Mouse (Mus musculus): ENCODE results near the gene Igf2. TPM values are rescaled to one million over a fixed set of nuclear protein-coding genes. Genes with fewer than 3 reads are reported as not detected.

Gene Igf2
- polyA plus RNA-seq, 2 experiments = 1,504 to 4,240 TPM

DNA sequence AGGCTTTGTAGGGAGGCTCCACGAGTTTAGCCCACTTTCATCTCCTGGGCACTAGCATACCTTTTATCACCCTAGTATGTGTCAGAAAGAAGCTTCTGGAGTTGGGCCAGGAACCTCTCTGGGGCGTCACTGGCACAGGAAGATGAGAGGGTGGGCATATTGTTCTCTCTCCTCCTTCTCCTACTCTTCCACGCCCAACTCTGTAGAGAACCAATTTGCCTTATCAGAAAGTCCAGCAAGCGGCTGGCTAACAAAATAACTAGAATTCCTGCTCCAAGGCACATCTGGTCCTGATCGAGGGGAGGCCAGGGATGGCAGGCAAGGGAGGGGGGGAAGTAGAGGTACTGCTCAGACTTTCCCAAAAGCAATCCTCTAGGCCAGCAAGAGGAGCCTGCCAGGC, 21.6 kb downstream of the Igf2 start:
- no peaks in the 10 kb centered on the region for H3K36me3 ChIP-seq (ENCODE audit: control insufficient read depth, insufficient read depth, low read length)
- no peaks in the 10 kb centered on the region for H3K9me3 ChIP-seq (ENCODE audit: control insufficient read depth, low read length)
- no peaks in the 10 kb centered on the region for H3K27me3 ChIP-seq (ENCODE audit: control insufficient read depth, insufficient read depth, low read length)
- DNase-seq (ENCODE audit: low spot score) (no peak), ATAC-seq (ENCODE audit: low FRiP score, low read depth) (no peak; the same call in 1 of the 2 replicates)
- no peak overlapping the region for H3K4me3 ChIP-seq (replicated peaks; ENCODE audit: low read length)
- H3K4me2 ChIP-seq (replicated peaks; ENCODE audit: low read depth, low read length, severe bottlenecking) = no peak overlapping the region
- peaks cover 11% of the 10 kb centered on the region; the same call in 1 of the 2 replicates for H3K4me1 ChIP-seq (ENCODE audit: control insufficient read depth, insufficient read depth, low read length)
- WGBS = 15% methylated on average over 5 of the region's 5 CpGs
- H3K9ac ChIP-seq (ENCODE audit: low read depth, low read length, severe bottlenecking) = no peak overlapping the region
- no peak for TF ChIP-seq POLR2A (IDR thresholded peaks at IDR 0.05; ENCODE audit: borderline replicate concordance, extremely low read depth, insufficient read depth, insufficient read length)
- 0 out of 2 replicates have a peak overlapping the region, but pooled peaks have one; percentile 45 for H3K27ac ChIP-seq (replicated peaks; ENCODE audit: low read depth, low read length)

DNA sequence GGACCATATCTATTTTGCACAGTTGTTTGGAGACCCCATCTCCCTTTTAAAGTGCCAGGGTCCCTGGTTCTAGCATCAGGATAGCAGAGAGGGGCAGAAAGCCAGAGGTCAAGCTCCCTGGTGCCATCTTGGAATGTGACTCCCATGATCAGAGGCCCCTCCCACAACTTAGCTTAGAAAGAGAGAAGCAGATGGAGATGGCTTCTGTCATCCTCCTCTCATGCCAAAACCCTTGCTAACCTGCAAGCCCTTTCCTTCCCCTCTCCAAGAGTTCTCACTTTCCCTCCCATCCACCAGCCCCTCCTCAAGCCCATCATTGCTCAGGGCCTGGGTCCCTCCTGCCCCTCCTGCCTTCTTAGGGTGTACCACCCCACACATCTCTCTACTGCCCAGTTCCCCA, 30.4 kb downstream of the Igf2 start:
- DNase-seq (ENCODE audit: low spot score) (no peak), ATAC-seq (ENCODE audit: low FRiP score, low read depth) (no peak)
- no peaks in the 10 kb centered on the region for H3K36me3 ChIP-seq (ENCODE audit: control insufficient read depth, insufficient read depth, low read length)
- TF ChIP-seq POLR2A (IDR thresholded peaks at IDR 0.05; ENCODE audit: borderline replicate concordance, extremely low read depth, insufficient read depth, insufficient read length) = no peak
- no peaks in the 10 kb centered on the region for H3K9me3 ChIP-seq (ENCODE audit: control insufficient read depth, low read length)
- no peak overlapping the region for H3K27ac ChIP-seq (replicated peaks; ENCODE audit: low read depth, low read length)
- H3K27me3 ChIP-seq (ENCODE audit: control insufficient read depth, insufficient read depth, low read length) = no peaks in the 10 kb centered on the region
- H3K4me2 ChIP-seq (replicated peaks; ENCODE audit: low read depth, low read length, severe bottlenecking) = no peak overlapping the region
- no peak overlapping the region for H3K9ac ChIP-seq (ENCODE audit: low read depth, low read length, severe bottlenecking)
- no peak overlapping the region for H3K4me3 ChIP-seq (replicated peaks; ENCODE audit: low read length)
- H3K4me1 ChIP-seq (ENCODE audit: control insufficient read depth, insufficient read depth, low read length) = peaks cover 7% of the 10 kb centered on the region

DNA sequence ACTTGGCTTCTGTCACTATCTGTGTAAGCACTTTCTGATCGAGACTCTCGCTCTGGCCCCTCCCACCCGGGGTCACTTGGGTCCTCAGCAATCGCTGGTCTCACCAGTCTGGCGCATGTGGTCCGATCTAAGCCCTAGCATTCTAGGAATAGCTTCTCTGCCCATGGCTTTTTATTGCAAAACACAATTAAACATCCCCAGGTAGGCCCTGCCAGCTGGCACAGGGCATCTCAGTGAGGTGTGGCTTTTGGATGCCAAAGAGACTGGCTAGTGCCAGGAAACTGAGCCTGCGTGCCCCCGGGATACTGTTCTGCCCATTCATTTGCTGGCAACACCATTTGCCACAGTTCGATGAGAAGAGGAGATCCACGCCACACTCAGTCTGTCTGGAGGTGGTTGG, 35.9 kb downstream of the Igf2 start:
- no peaks in the 10 kb centered on the region for H3K36me3 ChIP-seq (ENCODE audit: control insufficient read depth, insufficient read depth, low read length)
- no peaks in the 10 kb centered on the region for H3K27me3 ChIP-seq (ENCODE audit: control insufficient read depth, insufficient read depth, low read length)
- no peak overlapping the region for H3K9ac ChIP-seq (ENCODE audit: low read depth, low read length, severe bottlenecking)
- H3K9me3 ChIP-seq (ENCODE audit: control insufficient read depth, low read length) = no peaks in the 10 kb centered on the region
- DNase-seq (ENCODE audit: low spot score) (no peak), ATAC-seq (ENCODE audit: low FRiP score, low read depth) (no peak)
- no peaks in the 10 kb centered on the region for H3K4me1 ChIP-seq (ENCODE audit: control insufficient read depth, insufficient read depth, low read length)
- no peak overlapping the region for H3K27ac ChIP-seq (replicated peaks; ENCODE audit: low read depth, low read length)
- H3K4me3 ChIP-seq (replicated peaks; ENCODE audit: low read length) = no peak overlapping the region
- H3K4me2 ChIP-seq (replicated peaks; ENCODE audit: low read depth, low read length, severe bottlenecking) = no peak overlapping the region
- no peak for TF ChIP-seq POLR2A (IDR thresholded peaks at IDR 0.05; ENCODE audit: borderline replicate concordance, extremely low read depth, insufficient read depth, insufficient read length)
- 81% methylated on average over 10 of the region's 10 CpGs for WGBS

DNA sequence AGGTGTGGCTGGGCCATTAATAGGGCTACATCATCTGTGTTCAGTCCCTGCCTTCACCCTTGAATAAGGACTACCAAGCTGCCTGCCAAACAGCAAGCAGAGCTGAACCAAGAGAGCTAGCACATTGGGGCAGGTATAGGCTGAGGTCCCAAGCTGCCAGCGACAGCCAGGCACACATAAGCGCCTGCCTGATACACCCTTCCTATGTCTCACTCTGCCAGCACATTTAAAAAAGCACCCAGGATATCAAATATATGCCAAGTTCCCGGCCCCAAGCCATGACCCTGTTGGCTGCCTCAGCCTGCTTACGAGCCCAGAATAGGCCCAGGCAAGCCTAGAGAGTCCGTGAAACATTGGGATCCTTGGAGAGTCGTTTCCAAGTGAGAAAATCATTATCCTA, 36.8 kb downstream of the Igf2 start:
- Histone ChIP-seq H3K27ac (replicated peaks; ENCODE audit: low read depth, low read length) (no peak overlapping the region), H3K4me1 (ENCODE audit: control insufficient read depth, insufficient read depth, low read length) (no peaks in the 10 kb centered on the region), H3K9ac (ENCODE audit: low read depth, low read length, severe bottlenecking) (no peak overlapping the region), H3K9me3 (ENCODE audit: control insufficient read depth, low read length) (no peaks in the 10 kb centered on the region), H3K4me3 (replicated peaks; ENCODE audit: low read length) (no peak overlapping the region), H3K36me3 (ENCODE audit: control insufficient read depth, insufficient read depth, low read length) (no peaks in the 10 kb centered on the region), H3K27me3 (ENCODE audit: control insufficient read depth, insufficient read depth, low read length) (no peaks in the 10 kb centered on the region), H3K4me2 (replicated peaks; ENCODE audit: low read depth, low read length, severe bottlenecking) (no peak overlapping the region)
- no peak for TF ChIP-seq POLR2A (IDR thresholded peaks at IDR 0.05; ENCODE audit: borderline replicate concordance, extremely low read depth, insufficient read depth, insufficient read length)
- ATAC-seq (ENCODE audit: low FRiP score, low read depth) = no peak
- 76% methylated on average over 6 of the region's 6 CpGs for WGBS
- no peak for DNase-seq (ENCODE audit: low spot score)

DNA sequence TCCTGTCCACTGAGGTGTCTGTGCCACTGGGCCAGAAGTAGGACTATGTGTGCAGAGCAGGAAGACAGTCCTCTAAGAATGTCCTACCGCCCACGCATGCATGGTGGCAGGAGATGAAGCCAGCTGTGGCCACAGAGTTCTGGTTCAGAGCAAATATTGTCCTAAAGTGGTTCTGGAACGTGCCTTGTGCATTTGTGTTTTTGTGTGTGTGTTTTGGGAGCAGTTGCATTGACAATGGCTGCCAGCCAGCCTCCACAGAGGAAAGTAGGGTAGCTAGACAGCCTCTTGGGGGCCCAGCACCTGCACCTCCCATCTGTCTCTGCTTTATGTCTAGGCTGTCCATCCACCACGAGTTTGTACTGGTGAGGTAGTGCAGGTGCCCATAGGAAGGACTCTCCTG, 44.4 kb downstream of the Igf2 start:
- Histone ChIP-seq H3K4me2 (replicated peaks; ENCODE audit: low read depth, low read length, severe bottlenecking) (no peak overlapping the region), H3K36me3 (ENCODE audit: control insufficient read depth, insufficient read depth, low read length) (no peaks in the 10 kb centered on the region), H3K9ac (ENCODE audit: low read depth, low read length, severe bottlenecking) (no peak overlapping the region), H3K27ac (replicated peaks; ENCODE audit: low read depth, low read length) (no peak overlapping the region), H3K4me3 (replicated peaks; ENCODE audit: low read length) (no peak overlapping the region), H3K9me3 (ENCODE audit: control insufficient read depth, low read length) (no peaks in the 10 kb centered on the region), H3K27me3 (ENCODE audit: control insufficient read depth, insufficient read depth, low read length) (no peaks in the 10 kb centered on the region), H3K4me1 (ENCODE audit: control insufficient read depth, insufficient read depth, low read length) (0 out of 2 replicates have a peak, but pooled peaks cover 3% of the 10 kb centered on the region)
- no peak for DNase-seq (ENCODE audit: low spot score)
- TF ChIP-seq POLR2A (IDR thresholded peaks at IDR 0.05; ENCODE audit: borderline replicate concordance, extremely low read depth, insufficient read depth, insufficient read length) = no peak
- 66% methylated on average over 4 of the region's 4 CpGs for WGBS
- ATAC-seq (ENCODE audit: low FRiP score, low read depth) = no peak

DNA sequence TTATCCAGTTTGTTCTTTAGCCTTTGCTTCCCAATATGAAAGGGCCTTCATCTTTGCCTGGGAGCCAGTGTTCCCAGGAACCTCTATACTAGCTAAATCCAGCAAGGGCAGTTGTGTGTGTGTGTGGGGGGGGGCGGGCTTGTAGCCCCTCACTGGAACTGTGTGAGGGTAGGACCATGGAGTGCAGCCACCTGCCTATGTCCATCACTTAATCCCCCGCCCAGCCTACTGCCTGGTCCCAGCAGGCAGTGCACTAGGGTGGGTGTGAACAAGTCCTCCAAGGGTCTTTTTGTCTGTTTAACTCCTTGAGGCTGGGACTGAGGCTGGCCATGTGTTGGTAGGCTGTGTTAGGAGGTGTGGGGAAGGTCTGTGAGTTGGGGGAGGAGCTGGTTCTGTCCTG, 53.5 kb downstream of the Igf2 start:
- DNase-seq (ENCODE audit: low spot score) (peak; percentile 50), ATAC-seq (ENCODE audit: low FRiP score, low read depth) (peak; percentile 46; the same call in 1 of the 2 replicates)
- no peak overlapping the region for H3K27ac ChIP-seq (replicated peaks; ENCODE audit: low read depth, low read length)
- H3K9me3 ChIP-seq (ENCODE audit: control insufficient read depth, low read length) = no peaks in the 10 kb centered on the region
- H3K4me3 ChIP-seq (replicated peaks; ENCODE audit: low read length) = no peak overlapping the region
- H3K27me3 ChIP-seq (ENCODE audit: control insufficient read depth, insufficient read depth, low read length) = no peaks in the 10 kb centered on the region
- H3K4me2 ChIP-seq (replicated peaks; ENCODE audit: low read depth, low read length, severe bottlenecking) = no peak overlapping the region
- no peaks in the 10 kb centered on the region for H3K36me3 ChIP-seq (ENCODE audit: control insufficient read depth, insufficient read depth, low read length)
- WGBS = 60% methylated on average over 2 of the region's 2 CpGs
- TF ChIP-seq POLR2A (IDR thresholded peaks at IDR 0.05; ENCODE audit: borderline replicate concordance, extremely low read depth, insufficient read depth, insufficient read length) = no peak
- H3K9ac ChIP-seq (ENCODE audit: low read depth, low read length, severe bottlenecking) = no peak overlapping the region
- H3K4me1 ChIP-seq (ENCODE audit: control insufficient read depth, insufficient read depth, low read length) = peaks cover 24% of the 10 kb centered on the region
